Mouse (Mus musculus): ENCODE measurements around the gene Caskin1. TPM values are rescaled to one million over a fixed set of nuclear protein-coding genes. Genes with fewer than 3 reads are reported as not detected.

Caskin1 gene
- polyA plus RNA-seq, 1 experiment from 2014 or later, result 52.2 TPM

DNA sequence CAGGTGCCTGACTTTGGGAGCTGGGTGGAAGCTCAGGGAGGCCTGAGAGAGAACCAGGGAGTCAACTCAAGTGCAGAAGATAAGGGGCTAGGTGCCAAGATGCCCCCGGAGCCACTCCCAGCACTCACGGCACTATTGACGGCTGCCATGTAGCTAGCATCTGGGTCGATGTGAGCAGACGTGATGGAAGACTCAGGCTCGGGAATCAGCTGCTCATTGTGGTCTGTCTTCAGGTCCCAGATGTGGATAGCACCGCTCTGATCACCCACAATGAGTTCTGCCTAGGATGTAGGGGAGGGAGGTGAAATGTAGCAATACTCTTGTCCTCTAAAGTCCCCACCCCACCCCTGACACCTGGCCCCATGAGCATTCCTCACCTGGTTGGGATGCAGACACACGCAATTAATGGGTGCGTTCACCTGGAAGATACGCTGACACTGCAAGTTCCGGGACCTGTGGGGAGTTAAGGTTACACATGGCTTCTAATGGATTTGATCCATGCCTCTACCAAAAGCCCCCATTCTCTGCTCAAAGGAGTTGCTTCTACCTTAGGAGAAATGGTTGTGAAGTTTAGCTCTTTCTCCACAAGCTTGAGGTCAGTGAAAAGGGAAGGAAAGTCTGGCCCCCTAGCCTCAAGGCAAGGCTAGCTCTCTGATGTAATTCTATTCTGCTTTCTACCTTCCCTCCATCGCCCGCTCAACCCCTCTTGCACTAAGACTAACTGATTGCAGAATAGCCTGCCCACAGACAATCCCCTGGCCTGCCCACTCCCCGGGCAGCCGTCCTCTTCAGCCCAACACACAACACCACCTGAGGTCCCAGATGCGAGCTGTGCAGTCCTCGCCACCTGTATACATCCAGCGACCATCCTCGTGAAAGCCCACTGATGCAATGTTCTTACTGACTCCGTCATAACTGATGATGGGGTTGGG, 11.1 kb upstream of the Caskin1 start:
- Histone ChIP-seq H3K9me3 (ENCODE audit: control insufficient read depth, low read length) (no peaks in the 10 kb centered on the region), H3K4me1 (ENCODE audit: control insufficient read depth, insufficient read depth, low read length) (peaks cover 25% of the 10 kb centered on the region), H3K27me3 (ENCODE audit: control insufficient read depth, insufficient read depth, low read length) (no peaks in the 10 kb centered on the region), H3K4me3 (ENCODE audit: low read depth, low read length) (no peak overlapping the region), H3K27ac (ENCODE audit: low read depth, low read length) (no peak overlapping the region), H3K4me2 (ENCODE audit: low read depth, low read length) (peak overlapping the region; percentile 75), H3K9ac (replicated peaks; ENCODE audit: low read depth, low read length) (0 out of 2 replicates have a peak overlapping the region, but pooled peaks have one; percentile 78), H3K36me3 (ENCODE audit: control insufficient read depth, insufficient read depth, low read length) (peaks cover 32% of the 10 kb centered on the region)
- 96% methylated on average over 20 of the region's 20 CpGs for WGBS
- no peak for ATAC-seq (ENCODE audit: low read depth)

DNA sequence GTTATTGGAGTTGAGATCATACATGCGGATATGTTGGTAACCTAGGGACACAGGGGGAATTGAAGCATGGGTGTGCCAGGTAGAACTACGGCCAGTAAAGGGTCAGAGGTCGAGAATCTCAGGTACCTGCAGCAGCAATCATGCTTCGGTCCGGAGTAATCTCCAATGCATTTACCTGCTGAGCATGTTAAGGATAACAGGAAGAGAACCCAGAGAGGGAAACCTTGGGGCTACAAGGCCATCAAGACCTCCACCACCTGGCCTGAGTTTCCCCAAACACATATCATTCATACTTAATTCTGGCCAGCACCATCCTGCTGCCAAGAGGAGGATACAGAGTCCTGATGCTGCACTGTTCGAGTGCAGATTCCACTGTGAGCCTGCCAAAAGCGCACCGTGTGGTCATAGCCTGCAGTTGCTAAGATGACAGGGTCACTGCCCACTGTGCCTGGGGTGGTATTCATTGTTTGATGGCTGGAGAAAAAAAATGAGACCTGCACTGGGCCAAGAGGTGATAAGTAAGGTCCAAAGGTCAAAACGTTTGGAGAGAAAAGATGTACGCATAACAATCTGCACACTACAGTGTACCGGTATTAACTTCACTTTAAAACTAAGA, 10.3 kb upstream of the Caskin1 start:
- 57% methylated on average over 11 of the region's 11 CpGs for WGBS
- Histone ChIP-seq H3K27me3 (ENCODE audit: control insufficient read depth, insufficient read depth, low read length) (no peaks in the 10 kb centered on the region), H3K4me1 (ENCODE audit: control insufficient read depth, insufficient read depth, low read length) (peaks cover 17% of the 10 kb centered on the region), H3K9me3 (ENCODE audit: control insufficient read depth, low read length) (no peaks in the 10 kb centered on the region), H3K4me3 (ENCODE audit: low read depth, low read length) (peak overlapping the region; percentile 70), H3K27ac (ENCODE audit: low read depth, low read length) (0 out of 2 replicates have a peak overlapping the region, but pooled peaks have one; percentile 34), H3K36me3 (ENCODE audit: control insufficient read depth, insufficient read depth, low read length) (peaks cover 29% of the 10 kb centered on the region), H3K4me2 (ENCODE audit: low read depth, low read length) (peak overlapping the region; percentile 75), H3K9ac (replicated peaks; ENCODE audit: low read depth, low read length) (peak overlapping the region; percentile 78)
- ATAC-seq (ENCODE audit: low read depth), result peak; percentile 23

DNA sequence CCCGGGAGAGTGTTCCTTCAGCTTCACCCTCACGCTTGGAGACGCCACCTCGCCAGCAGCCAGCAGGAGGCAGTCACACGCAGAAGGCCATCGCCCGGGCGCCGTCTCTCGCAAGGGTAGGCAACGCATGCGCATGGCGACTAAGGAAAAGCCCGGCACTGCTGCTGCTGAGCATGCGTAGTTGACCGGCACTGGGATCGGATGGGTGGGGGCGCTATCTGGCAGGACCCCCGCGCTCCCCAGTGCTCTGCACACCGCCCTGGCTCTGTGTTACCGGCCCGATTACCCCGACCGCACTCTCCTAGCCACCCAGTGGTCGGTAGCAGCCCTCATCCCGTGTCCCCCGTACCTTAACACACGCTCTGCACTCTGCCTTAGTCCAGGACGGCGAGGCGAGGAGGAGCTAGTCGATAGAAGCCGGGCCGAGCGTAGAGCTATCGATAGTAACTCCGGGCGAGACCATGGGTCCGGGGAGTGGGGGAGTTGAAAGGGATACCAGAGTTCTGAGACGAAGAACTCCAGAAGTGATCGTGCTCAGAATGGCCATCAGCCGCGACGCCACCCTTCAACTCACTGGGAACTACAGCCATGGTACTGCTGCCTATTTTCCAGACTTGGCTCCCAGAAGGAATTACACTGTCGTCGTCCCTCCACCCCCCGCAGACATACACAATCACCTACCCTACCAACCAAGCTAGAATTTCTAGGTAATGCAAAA, 9.6 kb upstream of the Caskin1 start, which contains the start of gene Mlst8:
TSS of gene Mlst8 (minus strand) at position 416 of the 718 bp plus-strand sequence.
- 0% methylated on average over 48 of the region's 48 CpGs for WGBS
- peaks cover 28% of the 10 kb centered on the region for H3K36me3 ChIP-seq (ENCODE audit: control insufficient read depth, insufficient read depth, low read length)

DNA sequence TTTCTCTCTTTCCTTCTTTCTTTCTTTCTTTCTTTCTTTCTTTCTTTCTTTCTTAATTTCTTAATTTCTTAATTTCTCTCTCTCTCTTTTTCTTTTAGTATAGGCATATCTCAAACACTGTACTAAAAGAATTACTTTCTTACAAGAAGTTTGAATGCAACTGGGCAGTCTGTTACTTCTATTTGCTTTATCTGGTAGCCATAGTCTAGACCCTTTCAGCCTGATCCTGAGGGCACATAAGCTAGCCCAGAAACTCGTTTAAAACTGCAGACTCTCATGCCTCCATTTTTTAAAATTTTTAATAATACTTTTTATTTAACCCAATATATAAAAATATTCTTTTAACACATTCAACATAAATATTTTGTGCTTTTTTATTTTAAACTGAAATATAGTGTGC, 9.0 kb upstream of the Caskin1 start:
- H3K27me3 ChIP-seq (ENCODE audit: control insufficient read depth, insufficient read depth, low read length), result no peaks in the 10 kb centered on the region
- peak overlapping the region; percentile 70 for H3K4me3 ChIP-seq (ENCODE audit: low read depth, low read length)
- no peak for ATAC-seq (ENCODE audit: low read depth)
- 30% methylated on average over 1 of the region's 1 CpGs for WGBS
- peaks cover 8% of the 10 kb centered on the region for H3K4me1 ChIP-seq (ENCODE audit: control insufficient read depth, insufficient read depth, low read length)
- no peak overlapping the region for H3K9ac ChIP-seq (replicated peaks; ENCODE audit: low read depth, low read length)
- no peak overlapping the region; the same call in 1 of the 2 replicates for H3K27ac ChIP-seq (ENCODE audit: low read depth, low read length)
- peak overlapping the region; percentile 30; the same call in 1 of the 2 replicates for H3K4me2 ChIP-seq (ENCODE audit: low read depth, low read length)
- no peaks in the 10 kb centered on the region for H3K9me3 ChIP-seq (ENCODE audit: control insufficient read depth, low read length)
- peaks cover 24% of the 10 kb centered on the region for H3K36me3 ChIP-seq (ENCODE audit: control insufficient read depth, insufficient read depth, low read length)

More for the DNA sequence above, 9.6 kb upstream of the Caskin1 start, which contains the start of gene Mlst8:
- Histone ChIP-seq H3K9ac (replicated peaks; ENCODE audit: low read depth, low read length) (peak within 1 kb of the TSS; percentile 78), H3K9me3 (ENCODE audit: control insufficient read depth, low read length) (no peaks in the 10 kb centered on the region), H3K4me3 (ENCODE audit: low read depth, low read length) (peak within 1 kb of the TSS; percentile 70), H3K4me1 (ENCODE audit: control insufficient read depth, insufficient read depth, low read length) (peaks cover 11% of the 10 kb centered on the region), H3K27me3 (ENCODE audit: control insufficient read depth, insufficient read depth, low read length) (no peaks in the 10 kb centered on the region), H3K27ac (ENCODE audit: low read depth, low read length) (peak within 1 kb of the TSS; percentile 95), H3K4me2 (ENCODE audit: low read depth, low read length) (peak within 1 kb of the TSS; percentile 75)
- ATAC-seq (ENCODE audit: low read depth), result peak; percentile 93

DNA sequence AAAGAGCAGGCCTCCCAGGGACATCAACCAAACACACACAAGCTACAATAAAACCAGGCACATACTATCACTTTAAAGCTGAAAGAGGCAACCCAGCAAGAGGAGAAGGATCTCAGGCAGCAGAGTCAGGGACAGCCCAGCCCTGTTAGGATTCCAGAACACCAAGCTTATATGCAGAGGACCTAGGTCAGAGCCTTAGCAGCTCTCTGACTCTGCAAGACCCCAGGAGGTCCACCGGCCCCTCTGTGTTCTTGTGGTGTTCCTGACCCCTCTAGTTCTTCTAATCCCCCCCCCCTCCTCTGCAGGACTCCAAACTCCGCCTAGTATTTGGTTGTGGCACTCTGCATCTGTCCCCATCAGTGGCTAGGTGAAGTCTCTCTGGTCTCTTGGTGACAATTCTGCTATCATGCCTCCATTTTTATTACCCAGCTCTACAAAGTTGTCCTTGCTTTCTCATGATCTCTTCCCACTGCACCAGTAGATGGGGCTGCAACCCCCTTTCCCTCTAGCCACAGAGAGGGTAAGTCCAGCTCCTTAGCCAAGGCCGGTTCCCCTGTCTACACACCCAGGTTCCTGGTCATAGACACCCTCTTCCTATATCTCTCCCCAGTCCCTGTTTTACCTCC, 8.1 kb upstream of the Caskin1 start:
- ATAC-seq (ENCODE audit: low read depth), result no peak
- Histone ChIP-seq H3K4me1 (ENCODE audit: control insufficient read depth, insufficient read depth, low read length) (peaks cover 9% of the 10 kb centered on the region), H3K9ac (replicated peaks; ENCODE audit: low read depth, low read length) (no peak overlapping the region), H3K4me2 (ENCODE audit: low read depth, low read length) (no peak overlapping the region), H3K9me3 (ENCODE audit: control insufficient read depth, low read length) (no peaks in the 10 kb centered on the region), H3K27ac (ENCODE audit: low read depth, low read length) (no peak overlapping the region), H3K36me3 (ENCODE audit: control insufficient read depth, insufficient read depth, low read length) (peaks cover 15% of the 10 kb centered on the region; the same call in 1 of the 2 replicates), H3K27me3 (ENCODE audit: control insufficient read depth, insufficient read depth, low read length) (no peaks in the 10 kb centered on the region), H3K4me3 (ENCODE audit: low read depth, low read length) (no peak overlapping the region)
- WGBS, result 60% methylated on average over 3 of the region's 3 CpGs

DNA sequence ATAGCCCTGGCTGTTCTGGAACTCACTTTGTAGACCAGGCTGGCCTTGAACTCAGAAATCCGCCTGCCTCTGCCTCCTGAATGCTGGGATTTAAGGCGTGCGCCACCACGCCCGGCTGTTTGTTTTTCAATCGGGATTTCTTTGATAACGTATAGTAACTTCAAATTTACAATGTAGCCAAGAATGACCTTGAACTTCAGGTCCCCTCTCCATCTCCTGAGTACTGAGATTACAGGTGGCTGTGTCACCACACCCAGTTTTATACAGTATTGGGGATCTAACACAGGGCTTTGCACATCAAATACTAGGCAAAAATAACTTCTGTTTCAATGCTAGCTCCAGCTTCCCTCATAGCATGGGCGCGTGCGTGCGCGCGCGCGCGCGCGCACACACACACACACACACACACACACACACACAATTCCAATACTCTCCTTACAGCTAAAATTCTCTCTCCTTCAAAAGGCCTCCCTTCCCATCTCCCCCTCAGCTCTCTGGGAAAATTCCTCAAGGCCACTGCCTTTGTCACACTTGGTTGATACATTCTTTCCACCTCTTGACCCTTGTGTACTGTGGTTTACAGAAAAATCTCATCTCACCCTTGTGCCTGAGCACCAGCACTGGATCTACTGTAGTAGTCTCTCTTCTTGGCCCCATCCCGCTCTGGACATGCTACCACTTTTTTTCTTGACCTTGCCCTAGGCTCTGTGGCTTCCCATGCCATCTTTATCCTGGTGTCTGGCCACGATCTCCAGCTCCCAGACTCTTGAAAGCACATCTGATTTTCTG, 7.2 kb upstream of the Caskin1 start:
- ATAC-seq (ENCODE audit: low read depth), result no peak
- Histone ChIP-seq H3K9me3 (ENCODE audit: control insufficient read depth, low read length) (no peaks in the 10 kb centered on the region), H3K4me3 (ENCODE audit: low read depth, low read length) (no peak overlapping the region), H3K4me2 (ENCODE audit: low read depth, low read length) (no peak overlapping the region), H3K36me3 (ENCODE audit: control insufficient read depth, insufficient read depth, low read length) (peaks cover 6% of the 10 kb centered on the region; the same call in 1 of the 2 replicates), H3K27ac (ENCODE audit: low read depth, low read length) (no peak overlapping the region), H3K9ac (replicated peaks; ENCODE audit: low read depth, low read length) (no peak overlapping the region), H3K4me1 (ENCODE audit: control insufficient read depth, insufficient read depth, low read length) (peaks cover 12% of the 10 kb centered on the region), H3K27me3 (ENCODE audit: control insufficient read depth, insufficient read depth, low read length) (no peaks in the 10 kb centered on the region)
- WGBS, result 96% methylated on average over 20 of the region's 20 CpGs

DNA sequence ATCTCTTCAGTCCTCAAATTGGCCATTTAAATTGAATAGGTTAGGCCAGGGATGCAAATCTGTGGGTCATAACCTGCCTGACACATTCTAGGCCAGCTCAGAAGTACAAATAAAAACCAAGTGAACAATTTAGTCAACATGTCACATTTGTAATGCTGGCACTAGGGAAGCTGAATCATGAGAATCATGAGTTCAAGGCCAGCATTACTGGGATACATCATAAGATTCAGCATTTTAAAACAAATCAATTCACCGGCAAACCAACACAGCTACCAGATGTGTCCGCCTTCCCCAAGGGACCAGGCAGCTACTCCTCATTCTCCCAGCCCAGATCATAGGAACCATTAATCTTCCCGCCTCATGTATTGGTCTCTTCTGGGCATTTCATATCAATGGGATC, 4.9 kb upstream of the Caskin1 start:
- Histone ChIP-seq H3K4me1 (ENCODE audit: control insufficient read depth, insufficient read depth, low read length) (peaks cover 13% of the 10 kb centered on the region; the same call in 1 of the 2 replicates), H3K4me3 (ENCODE audit: low read depth, low read length) (no peak overlapping the region), H3K27ac (ENCODE audit: low read depth, low read length) (no peak overlapping the region), H3K27me3 (ENCODE audit: control insufficient read depth, insufficient read depth, low read length) (no peaks in the 10 kb centered on the region), H3K9ac (replicated peaks; ENCODE audit: low read depth, low read length) (no peak overlapping the region), H3K4me2 (ENCODE audit: low read depth, low read length) (no peak overlapping the region), H3K9me3 (ENCODE audit: control insufficient read depth, low read length) (no peaks in the 10 kb centered on the region), H3K36me3 (ENCODE audit: control insufficient read depth, insufficient read depth, low read length) (no peaks in the 10 kb centered on the region)
- no peak for ATAC-seq (ENCODE audit: low read depth)
- WGBS, result 52% methylated on average over 3 of the region's 3 CpGs

Data from neural tube, embryonic 14.5 days (tissue).